Mouse (Mus musculus) stomach, postnatal 0 days (tissue): ENCODE measurements around the gene Map3k20.

ENCODE experiments used
- CTCF ChIP-seq: IDR thresholded peaks from 2 replicates; pipeline ENCODE4 v1.5.1; 2016; ENCODE audit warnings: antibody characterized with exemption, low read depth, mild to moderate bottlenecking, moderate library complexity
- EP300 ChIP-seq: optimal IDR thresholded peaks from 2 replicates; pipeline ENCODE3; 2016; ENCODE audit warnings: antibody characterized with exemption

DNA sequence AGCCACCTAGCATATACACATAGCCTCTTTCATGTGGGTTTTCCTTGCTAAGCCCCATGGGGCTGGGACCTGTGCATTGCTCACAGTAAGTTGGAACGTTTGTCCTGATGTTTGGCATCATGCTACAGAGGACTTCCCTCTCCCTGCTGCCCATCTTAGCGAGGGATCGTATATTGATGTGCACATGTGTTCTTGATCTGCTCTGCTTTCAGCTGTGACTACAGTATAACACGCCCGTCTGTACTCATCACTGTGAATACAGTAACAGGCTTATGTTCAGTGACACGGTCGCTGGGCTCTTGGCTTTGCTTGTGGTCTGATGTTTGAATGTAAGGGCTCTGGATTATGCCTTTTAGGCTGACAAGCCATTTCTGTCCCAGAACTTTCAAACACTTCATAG is 20.3 kb downstream of the Map3k20 start:
- no peak for TF ChIP-seq CTCF
- TF ChIP-seq EP300: no peak
